ENCODE assay signal across 10 mouse cellular contexts in the genomic region with DNA sequence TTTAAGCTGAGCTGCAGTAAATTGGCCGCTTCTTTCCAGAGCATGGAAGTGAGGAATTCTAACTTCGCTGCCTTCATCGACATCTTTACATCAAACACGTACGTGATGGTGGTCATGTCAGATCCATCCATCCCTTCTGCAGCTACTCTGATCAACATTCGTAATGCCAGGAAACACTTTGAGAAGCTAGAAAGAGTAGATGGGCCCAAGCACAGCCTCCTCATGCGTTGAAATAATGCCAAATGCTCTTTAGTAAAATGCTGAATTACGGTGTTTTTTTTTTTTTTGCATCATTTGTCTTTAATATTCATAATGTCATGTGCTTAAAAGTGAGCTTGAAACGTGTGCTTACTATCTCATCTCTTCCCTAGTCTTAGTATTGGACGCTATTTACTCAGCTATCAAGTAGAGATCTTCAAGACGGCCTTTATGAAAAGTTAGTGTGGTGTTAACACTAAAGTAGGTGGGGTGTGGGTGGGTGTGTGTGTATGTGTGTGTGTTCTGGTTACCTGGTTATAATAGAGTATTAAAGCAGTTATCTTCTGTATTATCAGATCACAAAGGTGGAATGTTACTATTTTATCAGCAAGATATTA. TPM values are rescaled to one million over a fixed set of nuclear protein-coding genes. Genes with fewer than 3 reads are reported as not detected.
DNase-seq lines count a peak whose midpoint lies in the region; ATAC-seq and TF ChIP-seq lines count a peak whose summit lies in the region.
"Had no signal": no experiment of that assay in that cellular context is flagged by ENCODE, and none has a peak within 500 bp of the region (broad histone marks: within the 10 kb centered on the region; RNA-seq: fewer than 3 reads in every experiment).

No protein-coding gene starts in this region.

- no peak for TF ChIP-seq POLR2A in cortical plate, adult 2 months (IDR thresholded peaks at IDR 0.05; ENCODE audit: extremely low read depth, insufficient read depth, low read length)

- peak overlapping the region; percentile 93 for H3K4me3 ChIP-seq in left cerebral cortex, adult 2 months
- peak overlapping the region; percentile 95 for H3K4me3 ChIP-seq in cortical plate, adult 2 months (ENCODE audit: insufficient read depth, low read length)
- peak overlapping the region; percentile 72 for H3K4me3 ChIP-seq in hindbrain, embryonic 16.5 days (ENCODE audit: low read length)
- H3K4me3 ChIP-seq in midbrain, postnatal 0 days (ENCODE audit: low read depth, low read length), result peak overlapping the region; percentile 64

- H3K27ac ChIP-seq in left cerebral cortex, adult 2 months, result peak overlapping the region; percentile 89; the same call in 1 of the 2 replicates
- H3K27ac ChIP-seq in cortical plate, adult 2 months (ENCODE audit: insufficient read depth, low read length), result no peak overlapping the region
- H3K27ac ChIP-seq in hindbrain, embryonic 16.5 days (ENCODE audit: low read depth, low read length), result peak overlapping the region; percentile 94
- peak overlapping the region; percentile 99 for H3K27ac ChIP-seq in midbrain, postnatal 0 days (ENCODE audit: low read depth, low read length)

- peak overlapping the region; percentile 92 for H3K9ac ChIP-seq in hindbrain, embryonic 16.5 days (ENCODE audit: low read depth, low read length)
- peak overlapping the region; percentile 91 for H3K9ac ChIP-seq in midbrain, postnatal 0 days (replicated peaks; ENCODE audit: low read length, poor library complexity, severe bottlenecking)

- WGBS in hindbrain, embryonic 16.5 days, result 8% methylated on average over 11 of the region's 11 CpGs
- WGBS in midbrain, postnatal 0 days, result 9% methylated on average over 11 of the region's 11 CpGs

- no peaks in the 10 kb centered on the region for H3K36me3 ChIP-seq in hindbrain, embryonic 16.5 days (ENCODE audit: control insufficient read depth, insufficient read depth, low read length)
- H3K36me3 ChIP-seq in midbrain, postnatal 0 days (ENCODE audit: insufficient read depth, low read length), result peaks cover 9% of the 10 kb centered on the region; the same call in 1 of the 2 replicates

- H3K4me2 ChIP-seq in hindbrain, embryonic 16.5 days (ENCODE audit: low read length), result peak overlapping the region; percentile 93
- peak overlapping the region; percentile 83 for H3K4me2 ChIP-seq in midbrain, postnatal 0 days (ENCODE audit: low read depth, low read length, poor library complexity, severe bottlenecking)

- ATAC-seq in hindbrain, embryonic 16.5 days, result no peak
- no peak for ATAC-seq in midbrain, postnatal 0 days (ENCODE audit: low FRiP score)

- intact Hi-C loops in left cerebral cortex, adult 2 months (cut with DNase I), result no loop called here
- intact Hi-C loops in left cerebral cortex, postnatal 10 days (cut with DNase I), result loop anchor here (5.0 kb wide), 2 partner anchors 36 to 121 kb away; a partner anchor contains a TSS

- H3K4me1 ChIP-seq in cortical plate, adult 2 months (ENCODE audit: control insufficient read depth, insufficient read depth, low read length), result peaks cover 8% of the 10 kb centered on the region; the same call in 1 of the 2 replicates
- peaks cover 18% of the 10 kb centered on the region for H3K4me1 ChIP-seq in hindbrain, embryonic 16.5 days (ENCODE audit: control insufficient read depth, insufficient read depth, low read depth, low read length)
- no peaks in the 10 kb centered on the region; the same call in 1 of the 2 replicates for H3K4me1 ChIP-seq in midbrain, postnatal 0 days (ENCODE audit: insufficient read depth, low read length)

- H3K27me3 ChIP-seq in hindbrain, embryonic 16.5 days (replicated peaks; ENCODE audit: control insufficient read depth, insufficient read depth, low read length), result no peaks in the 10 kb centered on the region
- no peaks in the 10 kb centered on the region for H3K27me3 ChIP-seq in midbrain, postnatal 0 days (ENCODE audit: insufficient read depth, low read length)

- no peak for TF ChIP-seq CTCF in left cerebral cortex, adult 2 months (IDR thresholded peaks at IDR 0.05)
- TF ChIP-seq CTCF in cortical plate, adult 2 months (IDR thresholded peaks at IDR 0.05; ENCODE audit: extremely low read depth, insufficient read depth, low read length), result no peak
- TF ChIP-seq CTCF in midbrain, postnatal 0 days (IDR thresholded peaks at IDR 0.05), result no peak

- no peaks in the 10 kb centered on the region for H3K9me3 ChIP-seq in hindbrain, embryonic 16.5 days (ENCODE audit: control insufficient read depth, low read length)
- no peaks in the 10 kb centered on the region for H3K9me3 ChIP-seq in midbrain, postnatal 0 days (ENCODE audit: low read length)

- no peak for DNase-seq in left cerebral cortex, adult 2 months (ENCODE audit: extremely low spot score in 1 of 2, low spot score in 2 of 2)
- no peak for DNase-seq in left cerebral cortex, postnatal 10 days (ENCODE audit: extremely low spot score in 1 of 2, low spot score in 2 of 2)
- DNase-seq in midbrain, postnatal 0 days (ENCODE audit: low spot score), result no peak
- DNase-seq in B cell, adult 2 months, result no peak
- DNase-seq in embryo, embryonic 11 days, result no peak
- DNase-seq in right cerebral cortex, adult 18-20 months, result no peak

RNA-seq across cellular contexts. Expression of a gene that starts 1.3 kb away (rescaled TPM):
- total RNA-seq in left cerebral cortex, adult 2 months (2021), result 100 to 1,000 TPM; 130 to 147 TPM
- 100 to 1,000 TPM; 152 to 158 TPM for total RNA-seq in left cerebral cortex, postnatal 10 days (2021)
- 117 and 118 TPM in 2 replicates for polyA plus RNA-seq in cortical plate, adult 2 months (2012; rRNA removed)
- polyA plus RNA-seq in hindbrain, embryonic 16.5 days (2015; fragmentation: Nextera tagmentation; extraction: Ambion mirVana), result 154 and 160 TPM in 2 replicates
- total RNA-seq in midbrain, postnatal 0 days (2014; rRNA removed), result 34.7 and 48.1 TPM in 2 replicates
- polyA plus RNA-seq in midbrain, postnatal 0 days (2015; fragmentation: Nextera tagmentation; extraction: Ambion mirVana), result 157 and 161 TPM in 2 replicates

RNA-seq across cellular contexts. Expression of a gene that starts 18.6 kb away (rescaled TPM):
- total RNA-seq in left cerebral cortex, adult 2 months (2021), result not detected
- total RNA-seq in left cerebral cortex, postnatal 10 days (2021), result under 1 TPM in 1 of 2 experiments, not detected in 1; 0.45 TPM
- 0.06 and 0.11 TPM in 2 replicates for polyA plus RNA-seq in cortical plate, adult 2 months (2012; rRNA removed)
- polyA plus RNA-seq in hindbrain, embryonic 16.5 days (2015; fragmentation: Nextera tagmentation; extraction: Ambion mirVana), result not detected in 2 replicates
- not detected in 2 replicates for total RNA-seq in midbrain, postnatal 0 days (2014; rRNA removed)
- polyA plus RNA-seq in midbrain, postnatal 0 days (2015; fragmentation: Nextera tagmentation; extraction: Ambion mirVana), result not detected in 2 replicates
- total RNA-seq: left cerebral cortex, postnatal 14 days had no signal
- polyA plus RNA-seq: brain, embryonic 14.5 days had no signal

RNA-seq across cellular contexts. Expression of a gene that starts 35.1 kb away (rescaled TPM):
- 1 to 10 TPM; 9.5 to 10.0 TPM for total RNA-seq in left cerebral cortex, adult 2 months (2021)
- total RNA-seq in left cerebral cortex, postnatal 10 days (2021), result 1 to 10 TPM; 8.3 TPM
- polyA plus RNA-seq in cortical plate, adult 2 months (2012; rRNA removed), result 3.4 and 3.5 TPM in 2 replicates
- polyA plus RNA-seq in hindbrain, embryonic 16.5 days (2015; fragmentation: Nextera tagmentation; extraction: Ambion mirVana), result 5.0 and 5.5 TPM in 2 replicates
- 3.7 and 15.0 TPM in 2 replicates for total RNA-seq in midbrain, postnatal 0 days (2014; rRNA removed)
- 3.2 and 4.2 TPM in 2 replicates for polyA plus RNA-seq in midbrain, postnatal 0 days (2015; fragmentation: Nextera tagmentation; extraction: Ambion mirVana)
